Mouse (Mus musculus) heart, adult 2 months (tissue): ENCODE results near the gene Zdhhc18.

Source experiments
- CTCF ChIP-seq: fragments of 200-600 bp; IDR thresholded peaks from 2 replicates; pipeline ENCODE4 v1.8.1; 2022; ENCODE audit warnings: antibody characterized with exemption, mild to moderate bottlenecking, moderate library complexity
- EP300 ChIP-seq: fragments of 200-500 bp; IDR thresholded peaks from 2 replicates; pipeline ENCODE4 v1.6.1; 2011; ENCODE audit warnings: low read depth, low read length, control low read depth; ENCODE audit not compliant: insufficient read depth
- POLR2A ChIP-seq: fragments of 200-500 bp; IDR thresholded peaks from 2 replicates; pipeline ENCODE4 v1.6.1; 2011; ENCODE audit warnings: mild to moderate bottlenecking, low read depth, low read length, control low read depth; ENCODE audit not compliant: insufficient read depth

DNA sequence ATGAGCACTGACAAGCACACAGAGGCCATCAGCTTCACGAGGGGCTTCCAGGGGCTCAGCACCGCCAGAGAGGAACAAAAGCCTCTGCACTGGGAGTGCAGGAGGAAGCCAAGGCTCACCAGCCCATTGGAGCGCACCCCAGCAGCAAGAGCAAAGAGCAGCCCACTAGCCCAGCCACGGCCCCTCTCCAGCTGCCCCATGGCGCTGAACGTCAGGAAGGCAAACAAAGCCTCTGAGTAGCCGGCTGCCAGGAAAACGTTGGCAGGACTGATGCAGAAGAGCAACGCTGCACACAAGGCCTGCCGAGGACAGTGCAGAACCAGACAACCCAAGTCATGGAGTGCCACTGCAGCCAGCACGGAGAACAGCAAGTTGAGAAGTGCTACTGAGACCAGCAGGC lies 15.2 kb upstream of the Zdhhc18 start:
- TF ChIP-seq EP300 (no peak), CTCF (no peak), POLR2A (no peak)
